Mouse (Mus musculus) limb, embryonic 13.5 days (tissue): ENCODE data around the gene Rrp36. TPM values are rescaled to one million over a fixed set of nuclear protein-coding genes. Genes with fewer than 3 reads are reported as not detected.

ENCODE experiments used
- ATAC-seq: fragments of 200-750 bp; cut with Nextera tagmentation; 2 replicates; pipeline ENCODE4 v1.8.0; 2017; ENCODE audit warnings: low read depth, moderate number of reproducible peaks, moderate TSS enrichment; ENCODE audit not compliant: low FRiP score
- H3K27ac ChIP-seq: fragments of 300-500 bp; sonication (generic); 2 replicates; pipeline ENCODE4 v1.5.1; 2015; ENCODE audit warnings: inconsistent platforms, mild to moderate bottlenecking, moderate library complexity
- H3K27me3 ChIP-seq: fragments of 300-500 bp; sonication (generic); 2 replicates; pipeline ENCODE4 v1.6.1; 2015; ENCODE audit warnings: mild to moderate bottlenecking, inconsistent platforms
- H3K36me3 ChIP-seq: fragments of 300-500 bp; sonication (generic); 2 replicates; pipeline ENCODE4 v1.6.1; 2015; ENCODE audit warnings: inconsistent platforms, mild to moderate bottlenecking, moderate library complexity
- H3K4me1 ChIP-seq: fragments of 300-500 bp; sonication (generic); 2 replicates; pipeline ENCODE4 v1.6.1; 2015; ENCODE audit warnings: inconsistent platforms
- H3K4me2 ChIP-seq: fragments of 300-500 bp; sonication (generic); replicated peaks from 2 replicates; pipeline ENCODE4 v1.6.1; 2015; ENCODE audit warnings: inconsistent platforms, mild to moderate bottlenecking, moderate library complexity
- H3K4me3 ChIP-seq: fragments of 300-500 bp; sonication (generic); 2 replicates; pipeline ENCODE4 v1.5.1; 2015; ENCODE audit warnings: moderate library complexity, mild to moderate bottlenecking, inconsistent platforms
- H3K9ac ChIP-seq: fragments of 300-500 bp; sonication (generic); 2 replicates; pipeline ENCODE4 v1.6.1; 2015; ENCODE audit warnings: mild to moderate bottlenecking, inconsistent platforms
- H3K9me3 ChIP-seq: fragments of 300-500 bp; sonication (generic); 2 replicates; pipeline ENCODE4 v1.6.1; 2016; ENCODE audit warnings: inconsistent platforms
- WGBS: fragments of 180-500 bp; shearing (Covaris S2); methylation state at CpG from one replicate; pipeline ENCODE4 v1.1.7; 2015; 5-methylcytosine and 5-hydroxymethylcytosine counted together
- polyA plus RNA-seq: library from polyadenylated mRNA; unstranded; fragments of >200 nt; fragmentation: Nextera tagmentation; extraction: Ambion mirVana; gene quantifications from 2 replicates; pipeline ENCODE4 v1.2.1, GENCODE M21; 2015

Gene Rrp36
- polyA plus RNA-seq, 1 experiment from 2014 or later: 67.6 TPM

DNA sequence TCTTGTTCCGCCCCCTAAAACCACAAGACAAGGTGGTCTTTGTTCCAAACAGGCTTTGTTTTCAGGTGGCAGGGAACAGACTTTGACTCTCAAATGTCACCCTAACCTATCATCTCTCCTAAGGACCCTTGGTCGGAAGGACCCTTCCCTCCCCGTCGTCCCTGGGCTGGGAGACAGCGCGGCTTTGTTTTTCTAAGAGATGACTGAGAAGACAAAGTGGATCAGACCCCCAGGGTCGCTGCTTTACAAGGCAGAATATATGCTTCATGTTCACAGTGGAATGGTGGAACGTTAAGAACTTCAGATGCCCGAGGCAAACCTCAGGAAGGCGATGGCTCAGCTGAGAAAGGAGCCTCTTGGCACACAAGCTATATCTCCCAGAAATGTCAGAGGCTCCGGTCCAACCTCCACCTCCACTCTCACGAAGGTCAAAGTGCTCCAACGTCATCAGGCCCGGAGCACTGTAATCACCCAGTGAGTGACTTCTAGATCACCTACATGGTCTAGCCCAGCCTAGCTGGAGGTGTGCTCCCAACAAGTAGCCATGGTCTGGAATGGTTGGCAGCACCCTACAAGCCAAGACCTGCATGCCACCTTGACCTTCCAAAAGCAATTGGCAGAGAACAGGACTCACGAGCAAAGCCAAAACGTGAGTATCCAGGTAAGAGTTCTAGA is 54.3 kb downstream of the Rrp36 start:
- Histone ChIP-seq H3K27ac (peak overlapping the region; percentile 97), H3K4me2 (peak overlapping the region; percentile 65), H3K27me3 (no peaks in the 10 kb centered on the region), H3K9me3 (no peaks in the 10 kb centered on the region), H3K4me3 (peak overlapping the region; percentile 24), H3K9ac (peak overlapping the region; percentile 62; the same call in 1 of the 2 replicates), H3K36me3 (no peaks in the 10 kb centered on the region), H3K4me1 (peaks cover 95% of the 10 kb centered on the region)
- 19% methylated on average over 16 of the region's 16 CpGs for WGBS
- no peak for ATAC-seq

- no peaks in the 10 kb centered on the region for H3K36me3 ChIP-seq
- 5% methylated on average over 27 of the region's 27 CpGs for WGBS
- peak; percentile 55 for ATAC-seq
- H3K4me3 ChIP-seq: peak overlapping the region; percentile 24
- H3K27me3 ChIP-seq: no peaks in the 10 kb centered on the region
- no peaks in the 10 kb centered on the region for H3K9me3 ChIP-seq
- H3K4me2 ChIP-seq: peak overlapping the region; percentile 65
- H3K9ac ChIP-seq: peak overlapping the region; percentile 62
- peaks cover 94% of the 10 kb centered on the region for H3K4me1 ChIP-seq
- peak overlapping the region; percentile 97 for H3K27ac ChIP-seq
Observed at GRCm38 (mm10) chr17:46618769-46619682, 55.1 kb downstream of the Rrp36 start.

GRCm38 (mm10) chr17:46618394-46618768 is 55.8 kb downstream of the Rrp36 start:
- under 1% methylated on average over 6 of the region's 6 CpGs for WGBS
- Histone ChIP-seq H3K4me3 (peak overlapping the region; percentile 24), H3K36me3 (no peaks in the 10 kb centered on the region), H3K27me3 (no peaks in the 10 kb centered on the region), H3K9me3 (no peaks in the 10 kb centered on the region), H3K4me1 (peaks cover 94% of the 10 kb centered on the region), H3K4me2 (peak overlapping the region; percentile 65), H3K27ac (peak overlapping the region; percentile 97), H3K9ac (0 out of 2 replicates have a peak overlapping the region, but pooled peaks have one; percentile 62)
- ATAC-seq: peak; percentile 68

GRCm38 (mm10) chr17:46617799-46618198 is 56.4 kb downstream of the Rrp36 start:
- H3K27ac ChIP-seq: peak overlapping the region; percentile 97
- peak overlapping the region; percentile 65 for H3K4me2 ChIP-seq
- no peaks in the 10 kb centered on the region for H3K27me3 ChIP-seq
- peaks cover 94% of the 10 kb centered on the region for H3K4me1 ChIP-seq
- H3K4me3 ChIP-seq: peak overlapping the region; percentile 24
- no peak overlapping the region for H3K9ac ChIP-seq
- WGBS: 6% methylated on average over 12 of the region's 12 CpGs
- no peak for ATAC-seq
- no peaks in the 10 kb centered on the region for H3K36me3 ChIP-seq
- no peaks in the 10 kb centered on the region for H3K9me3 ChIP-seq

Other genes with a start within 250 kb of the Rrp36 start
- gene Crip3, start 245.4 kb downstream of the Rrp36 start, polyA plus RNA-seq: 0.97 and 1.6 TPM in 2 replicates
- 0.09 TPM in 1 of 2 replicates, not detected in the other for gene Slc22a7, start 235.9 kb downstream of the Rrp36 start, polyA plus RNA-seq
- 0.15 and 0.18 TPM in 2 replicates for gene Ttbk1, start 186.7 kb downstream of the Rrp36 start, polyA plus RNA-seq
- gene Dnph1, start 177.6 kb downstream of the Rrp36 start, polyA plus RNA-seq: 40.4 and 41.7 TPM in 2 replicates
- gene Cul9, start 128.0 kb downstream of the Rrp36 start, polyA plus RNA-seq: 11.3 and 12.4 TPM in 2 replicates
- 5.8 and 7.3 TPM in 2 replicates for gene Srf, start 118.2 kb downstream of the Rrp36 start, polyA plus RNA-seq
- 128 and 138 TPM in 2 replicates for gene Ptk7, start 44.8 kb downstream of the Rrp36 start, polyA plus RNA-seq
- gene Klc4, start 28.3 kb downstream of the Rrp36 start, polyA plus RNA-seq: 26.4 and 26.5 TPM in 2 replicates
- 104 and 106 TPM in 2 replicates for gene Mrpl2, start 28.1 kb downstream of the Rrp36 start, polyA plus RNA-seq
- gene Cul7, start 24.0 kb downstream of the Rrp36 start, polyA plus RNA-seq: 63.2 and 66.0 TPM in 2 replicates
- 157 and 162 TPM in 2 replicates for gene Mea1, start 4.4 kb upstream of the Rrp36 start, polyA plus RNA-seq
- gene Klhdc3, start 6.6 kb upstream of the Rrp36 start, polyA plus RNA-seq: 127 and 135 TPM in 2 replicates
- 94.0 and 103 TPM in 2 replicates for gene Ppp2r5d, start 30.8 kb upstream of the Rrp36 start, polyA plus RNA-seq
- 26.8 and 27.0 TPM in 2 replicates for gene Pex6, start 37.1 kb upstream of the Rrp36 start, polyA plus RNA-seq
- 0.46 and 0.57 TPM in 2 replicates for gene Gnmt, start 54.8 kb upstream of the Rrp36 start, polyA plus RNA-seq
- 66.8 and 67.7 TPM in 2 replicates for gene Cnpy3, start 77.9 kb upstream of the Rrp36 start, polyA plus RNA-seq
- gene Ptcra, start 89.4 kb upstream of the Rrp36 start, polyA plus RNA-seq: 0.29 and 0.33 TPM in 2 replicates
- 70.5 and 75.2 TPM in 2 replicates for gene 2310039H08Rik, start 98.3 kb upstream of the Rrp36 start, polyA plus RNA-seq
- gene Rpl7l1, start 108.3 kb upstream of the Rrp36 start, polyA plus RNA-seq: 175 and 176 TPM in 2 replicates
- 3.9 and 4.6 TPM in 2 replicates for gene Bicral, start 184.1 kb upstream of the Rrp36 start, polyA plus RNA-seq
- gene Tbcc, start 216.3 kb upstream of the Rrp36 start, polyA plus RNA-seq: 57.8 and 58.0 TPM in 2 replicates
- gene Prph2, start 236.1 kb upstream of the Rrp36 start, polyA plus RNA-seq: not detected in 2 replicates